Mouse (Mus musculus) spleen, adult 2 months (tissue): Measurements from ENCODE around the gene Zfp94.

Experiments used
- CTCF ChIP-seq: fragments of 200-500 bp; IDR thresholded peaks from 2 replicates; pipeline ENCODE4 v1.5.1; 2011; ENCODE audit warnings: mild to moderate bottlenecking, inconsistent platforms; ENCODE audit not compliant: insufficient read depth, insufficient read length, insufficient replicate concordance; ENCODE audit errors: extremely low read depth
- POLR2A ChIP-seq: fragments of 200-500 bp; IDR thresholded peaks from 2 replicates; pipeline ENCODE4 v1.6.1; 2011; ENCODE audit warnings: low read depth, low read length, inconsistent platforms

DNA sequence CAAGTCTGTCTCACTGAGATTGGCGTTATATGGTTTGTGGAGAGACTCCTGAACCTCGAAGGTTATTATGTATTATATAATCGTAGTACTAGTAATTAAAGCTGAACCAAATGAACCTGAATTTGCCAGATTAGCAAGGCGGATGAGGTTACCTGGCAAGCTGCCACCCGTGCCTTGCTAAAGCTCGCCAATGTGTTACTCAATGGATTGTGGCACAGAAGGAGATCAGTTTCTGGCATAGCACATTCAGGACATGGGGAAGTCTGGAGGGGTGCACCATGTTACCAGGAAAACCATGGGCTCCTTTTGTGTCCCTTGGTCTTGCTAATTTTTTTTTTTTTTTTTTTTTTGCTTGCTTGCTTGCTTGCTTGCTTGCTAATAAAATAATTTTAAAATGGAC lies 8.7 kb upstream of the Zfp94 start:
- no peak for TF ChIP-seq POLR2A
- no peak for TF ChIP-seq CTCF
